Mouse (Mus musculus) kidney, postnatal 10 days (tissue): Measurements from ENCODE around the gene Zkscan16.

ENCODE experiments used
- DNase-seq: peaks from one replicate; pipeline ENCODE4 v3.0.0; 2021; ENCODE audit warnings: mixed read lengths

Zkscan16 gene

GRCm38 (mm10) chr4:59002948-59003805, 59.7 kb downstream of the Zkscan16 start, which contains the start of gene Gm20503:
Gm20503 (plus strand) TSS chr4:59003210.
- peak; percentile 96 for DNase-seq

- no peak for DNase-seq
Measured at GRCm38 (mm10) chr4:59003806-59004200, 60.4 kb downstream of the Zkscan16 start.

- no peak for DNase-seq
Measured at GRCm38 (mm10) chr4:59006211-59006610, 62.8 kb downstream of the Zkscan16 start.

- no peak for DNase-seq
Measured at GRCm38 (mm10) chr4:59007016-59007415, 63.6 kb downstream of the Zkscan16 start.
